Mouse (Mus musculus) kidney, postnatal 4 days (tissue): ENCODE results near the gene Psmb6.

Experiments used
- DNase-seq, 2 experiments: peaks; one replicate each; pipeline ENCODE4 v3.0.0; 2021; ENCODE audit warnings: mixed read lengths in 2 of 2

Gene Psmb6

GRCm38 (mm10) chr11:70571641-70572040 lies 46.5 kb downstream of the Psmb6 start:
- no peak for DNase-seq

- DNase-seq = no peak
Measured at GRCm38 (mm10) chr11:70572348-70572902, 47.3 kb downstream of the Psmb6 start.

GRCm38 (mm10) chr11:70573872-70574271 lies 48.7 kb downstream of the Psmb6 start:
- no peak for DNase-seq

GRCm38 (mm10) chr11:70577201-70577600 lies 52.0 kb downstream of the Psmb6 start:
- no peak for DNase-seq
